Mouse (Mus musculus) layer of hippocampus, postnatal 36 days (tissue): ENCODE results near the gene 9330182L06Rik. TPM values are rescaled to one million over a fixed set of nuclear protein-coding genes. Genes with fewer than 3 reads are reported as not detected.

Source experiments
- DNase-seq, 2 experiments: peaks; one replicate each; pipeline ENCODE4 v3.0.0; 2022
- total RNA-seq, 2 experiments: library from RNA; stranded (reverse); gene quantifications; 2 replicates each; pipeline ENCODE4 v1.2.3; 2021

9330182L06Rik gene
- 10 to 100 TPM; 18.7 to 21.7 TPM for total RNA-seq

GRCm38 (mm10) chr5:9265586-9266279 lies at the start of gene 9330182L06Rik:
9330182L06Rik (plus strand) TSS chr5:9266118.
- DNase-seq: peak; percentile 70 to 81

- no peak for DNase-seq
These were observed 38.4 kb upstream of the 9330182L06Rik start for GRCm38 (mm10) chr5:9227456-9228008.

- no peak for DNase-seq
These were observed 1.6 kb upstream of the 9330182L06Rik start for GRCm38 (mm10) chr5:9264361-9264760.

- no peak for DNase-seq
These were observed 484 bp downstream of the 9330182L06Rik start for GRCm38 (mm10) chr5:9266280-9266923.

- DNase-seq: no peak
These were observed 3.7 kb downstream of the 9330182L06Rik start for GRCm38 (mm10) chr5:9269666-9270065.

- no peak for DNase-seq
These were observed 7.1 kb downstream of the 9330182L06Rik start for GRCm38 (mm10) chr5:9272976-9273375.

GRCm38 (mm10) chr5:9295777-9296549 lies 30.0 kb downstream of the 9330182L06Rik start:
- peak in 1 of 2 experiments; percentile 6 for DNase-seq

GRCm38 (mm10) chr5:9296550-9296928 lies 30.6 kb downstream of the 9330182L06Rik start:
- peak in 1 of 2 experiments; percentile 7 for DNase-seq

- DNase-seq: no peak
These were observed 60.9 kb downstream of the 9330182L06Rik start for GRCm38 (mm10) chr5:9326863-9327262.

- no peak for DNase-seq
These were observed 61.6 kb downstream of the 9330182L06Rik start for GRCm38 (mm10) chr5:9327528-9327927.

GRCm38 (mm10) chr5:9338756-9339510 lies 73.0 kb downstream of the 9330182L06Rik start:
- no peak for DNase-seq

- DNase-seq: no peak
These were observed 73.7 kb downstream of the 9330182L06Rik start for GRCm38 (mm10) chr5:9339511-9340173.

- no peak for DNase-seq
These were observed 78.7 kb downstream of the 9330182L06Rik start for GRCm38 (mm10) chr5:9344581-9344980.

- no peak for DNase-seq
These were observed 79.2 kb downstream of the 9330182L06Rik start for GRCm38 (mm10) chr5:9345038-9345617.

GRCm38 (mm10) chr5:9345625-9346024 lies 79.7 kb downstream of the 9330182L06Rik start:
- no peak for DNase-seq

GRCm38 (mm10) chr5:9346510-9346909 lies 80.6 kb downstream of the 9330182L06Rik start:
- no peak for DNase-seq

- DNase-seq: no peak
These were observed 86.2 kb downstream of the 9330182L06Rik start for GRCm38 (mm10) chr5:9352163-9352562.

GRCm38 (mm10) chr5:9352646-9353045 lies 86.7 kb downstream of the 9330182L06Rik start:
- no peak for DNase-seq

- DNase-seq: no peak
These were observed 88.3 kb downstream of the 9330182L06Rik start for GRCm38 (mm10) chr5:9354257-9354656.

- no peak for DNase-seq
These were observed 92.2 kb downstream of the 9330182L06Rik start for GRCm38 (mm10) chr5:9358076-9358475.
